Mouse (Mus musculus) heart, postnatal 10 days (tissue): ENCODE measurements around the gene Sfi1. TPM values are rescaled to one million over a fixed set of nuclear protein-coding genes. Genes with fewer than 3 reads are reported as not detected.
A peak's percentile ranks its signal among the peaks of the same experiment; 100 is the strongest.
"Not testable (repeated sequence)": the region's sequence is repeated elsewhere in the genome, so short reads cannot be mapped to it uniquely, and the experiment has no call there.

Experiments used
- DNase-seq, 2 experiments: peaks; one replicate each; pipeline ENCODE4 v3.0.0; 2021
- intact Hi-C: fragments of 180-260 bp; cut with DNase I; formaldehyde crosslinking; loops from one replicate; pipeline ENCODE4 v1.15.1; 2025
- total RNA-seq, 2 experiments: library from RNA; stranded (reverse); gene quantifications; 2 replicates each; pipeline ENCODE4 v1.2.3; 2021

Gene Sfi1
- total RNA-seq: 10 to 100 TPM; 27.5 to 28.7 TPM

GRCm38 (mm10) chr11:3193363-3193762 is at the start of gene Sfi1:
Sfi1 (minus strand) TSS chr11:3193463.
- intact Hi-C loops: no loop called here
- DNase-seq: no peak

GRCm38 (mm10) chr11:3242395-3242794 is 49.1 kb upstream of the Sfi1 start:
- no peak for DNase-seq
- intact Hi-C loops: no loop called here

- intact Hi-C loops: no loop called here
- no peak for DNase-seq
Observed at GRCm38 (mm10) chr11:3235277-3235676, 42.0 kb upstream of the Sfi1 start.

- no peak for DNase-seq
- intact Hi-C loops: no loop called here
Observed at GRCm38 (mm10) chr11:3233704-3234103, 40.4 kb upstream of the Sfi1 start.

GRCm38 (mm10) chr11:3232248-3232647 is 39.0 kb upstream of the Sfi1 start:
- intact Hi-C loops: no loop called here

GRCm38 (mm10) chr11:3227113-3227512 is 33.9 kb upstream of the Sfi1 start:
- intact Hi-C loops: no loop called here
- DNase-seq: no peak

More at GRCm38 (mm10) chr11:3232248-3232647, 39.0 kb upstream of the Sfi1 start:
- DNase-seq: no peak

GRCm38 (mm10) chr11:3223105-3223504 is 29.8 kb upstream of the Sfi1 start:
- intact Hi-C loops: loop anchor here (2.0 kb wide), 1 partner anchor 38 kb away; no protein-coding TSS in a partner anchor
- no peak for DNase-seq

DNA sequence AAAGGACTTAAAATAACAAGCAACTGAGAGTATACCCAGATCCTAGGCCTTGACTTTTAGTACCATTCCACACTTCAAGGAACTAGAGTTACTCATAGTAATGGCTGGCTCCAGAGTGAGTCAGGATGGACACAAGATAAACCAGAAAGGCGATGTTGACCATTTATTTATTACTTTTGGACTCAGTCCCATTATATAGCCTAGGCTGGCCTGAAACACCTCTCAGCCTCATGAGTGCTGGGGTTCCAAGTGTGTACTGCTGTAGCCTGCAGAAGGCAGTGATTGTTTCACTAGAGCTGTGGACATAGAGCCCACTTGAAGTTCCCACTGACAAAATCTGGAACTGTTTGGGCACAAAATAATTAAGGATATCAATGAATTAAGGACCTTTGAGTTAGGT is 19.3 kb upstream of the Sfi1 start:
- intact Hi-C loops: no loop called here
- no peak for DNase-seq

- no peak for DNase-seq
- intact Hi-C loops: no loop called here
Observed at GRCm38 (mm10) chr11:3206783-3207182, 13.5 kb upstream of the Sfi1 start.

- DNase-seq: no peak
- intact Hi-C loops: no loop called here
Observed at GRCm38 (mm10) chr11:3205207-3205606, 11.9 kb upstream of the Sfi1 start.

DNA sequence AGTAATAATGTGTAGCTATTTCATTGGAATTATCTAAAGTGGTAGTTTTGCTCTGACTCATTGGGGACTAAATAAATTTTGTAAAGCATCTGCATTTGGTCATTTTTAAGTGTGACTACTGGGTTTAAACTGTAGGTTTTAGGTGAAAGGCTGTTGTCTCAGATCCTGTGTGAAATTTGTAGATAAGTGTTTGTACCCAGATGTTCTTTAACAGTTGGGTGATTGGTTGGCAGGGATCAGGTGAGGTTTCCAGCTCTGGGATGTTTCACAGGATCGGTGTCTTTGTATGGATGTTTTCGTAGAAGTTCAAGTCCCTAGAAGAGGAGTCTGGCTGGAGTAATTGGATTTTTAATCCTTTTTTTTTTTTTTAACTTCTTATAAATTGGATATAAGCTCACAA is 10.5 kb upstream of the Sfi1 start:
- DNase-seq: no peak
- intact Hi-C loops: no loop called here

DNA sequence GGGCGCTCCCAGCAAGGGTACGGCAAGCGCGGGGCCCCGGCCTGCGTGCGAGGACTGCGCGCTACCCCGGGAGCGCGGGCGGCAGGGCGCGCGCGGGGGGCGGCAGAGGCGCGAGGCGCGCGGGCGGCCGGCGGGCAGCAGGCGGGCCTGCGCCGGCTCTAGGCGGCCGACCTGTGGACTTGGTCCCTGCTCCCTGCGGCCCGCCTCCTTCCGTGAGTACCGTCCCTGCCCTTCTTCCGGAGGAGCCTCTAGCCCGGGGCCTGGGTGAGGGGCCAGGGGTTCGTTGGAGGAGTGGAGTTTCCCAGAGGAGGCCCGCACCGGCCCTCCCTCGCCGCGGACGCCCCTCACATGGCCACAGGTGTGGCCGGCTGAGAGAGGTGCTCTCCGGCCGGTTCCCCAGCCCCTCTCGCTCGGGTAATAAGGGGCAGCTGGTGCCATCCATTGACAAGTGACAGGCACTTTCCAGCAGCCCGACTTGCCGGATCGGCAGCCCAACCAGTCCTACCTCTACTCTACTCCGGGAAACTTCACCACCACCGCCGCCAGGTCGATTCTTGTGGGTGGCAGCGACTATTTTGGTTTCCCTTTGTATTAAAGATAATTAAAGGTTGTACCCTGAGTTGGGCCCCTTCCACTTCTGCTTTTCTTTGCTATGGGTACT is 9.6 kb upstream of the Sfi1 start:
- intact Hi-C loops: no loop called here

DNA sequence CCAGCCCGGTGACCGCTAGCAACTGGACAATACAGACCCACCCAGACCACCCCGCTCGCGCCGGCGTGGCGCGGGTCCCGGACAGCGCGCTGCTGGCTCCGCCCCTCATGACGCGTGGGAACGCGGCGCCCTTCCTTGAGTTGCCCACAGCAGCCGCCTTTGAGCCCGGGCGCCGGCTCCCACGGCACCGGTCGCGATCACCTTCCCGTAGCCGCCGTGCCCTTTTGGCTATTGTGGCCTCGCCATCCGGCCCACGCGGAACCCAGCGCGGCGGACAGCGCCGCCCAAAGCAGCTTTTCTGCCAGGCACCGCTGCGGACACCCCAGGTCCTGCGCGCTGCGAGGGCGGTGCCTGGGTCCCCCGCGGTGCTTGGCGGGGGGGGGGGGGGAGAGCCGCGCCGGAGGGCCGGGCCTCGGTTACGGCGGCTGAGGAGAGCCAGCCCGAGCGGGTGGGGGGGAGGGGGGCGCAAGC is 9.0 kb upstream of the Sfi1 start, which contains the start of gene Eif4enif1:
Gene Eif4enif1, plus strand, starts transcription at position 162 of the 471 bp plus-strand sequence.
- intact Hi-C loops: no loop called here
- peak; percentile 95 to 96 for DNase-seq

More for the DNA sequence above, 9.6 kb upstream of the Sfi1 start:
- DNase-seq: peak; percentile 63 to 64

DNA sequence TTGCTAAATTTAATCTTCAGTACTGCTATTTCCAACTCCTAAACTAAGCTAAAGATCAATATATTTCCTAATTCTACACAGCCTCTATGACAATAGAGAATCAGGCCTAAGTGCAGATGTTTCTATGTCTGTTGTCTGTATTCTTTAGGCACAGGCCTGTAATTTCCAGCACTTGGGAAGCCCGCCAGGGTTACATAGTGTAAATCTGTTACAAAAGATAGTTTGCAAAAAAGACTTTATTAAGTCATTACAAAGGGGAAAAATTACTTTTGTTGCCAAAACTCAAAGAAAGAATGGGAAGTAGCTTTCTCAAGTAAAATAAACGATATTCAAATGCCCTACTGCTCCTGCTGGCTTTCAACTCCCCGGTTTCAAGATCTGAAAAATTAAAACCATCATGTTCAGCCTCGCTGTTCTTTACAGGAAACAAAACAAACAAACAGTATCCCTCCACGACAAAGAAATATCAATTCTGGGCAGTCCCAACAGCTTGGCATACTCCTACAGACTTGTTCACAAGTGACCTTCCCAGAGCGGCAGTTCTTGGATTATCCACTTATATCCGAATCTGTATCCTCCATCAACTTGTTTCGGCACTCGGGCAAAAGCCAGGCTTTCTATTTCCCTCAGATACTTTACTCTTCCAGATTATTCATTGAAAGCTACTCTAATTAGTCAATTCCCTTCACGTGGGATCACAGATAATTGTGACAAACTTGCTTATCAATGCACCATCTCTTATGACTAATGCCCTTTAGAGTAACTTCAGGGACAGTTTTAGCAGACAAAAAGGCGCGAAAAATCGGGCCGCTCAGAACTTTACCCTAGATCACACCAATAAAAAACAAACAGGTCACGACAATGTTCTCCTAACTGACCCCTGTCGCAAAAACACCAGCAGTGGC is 8.3 kb upstream of the Sfi1 start:
- DNase-seq: peak; percentile 25 to 38
- intact Hi-C loops: no loop called here

GRCm38 (mm10) chr11:3200636-3201035 is 7.4 kb upstream of the Sfi1 start:
- DNase-seq, intact Hi-C loops: not testable (repeated sequence)

DNA sequence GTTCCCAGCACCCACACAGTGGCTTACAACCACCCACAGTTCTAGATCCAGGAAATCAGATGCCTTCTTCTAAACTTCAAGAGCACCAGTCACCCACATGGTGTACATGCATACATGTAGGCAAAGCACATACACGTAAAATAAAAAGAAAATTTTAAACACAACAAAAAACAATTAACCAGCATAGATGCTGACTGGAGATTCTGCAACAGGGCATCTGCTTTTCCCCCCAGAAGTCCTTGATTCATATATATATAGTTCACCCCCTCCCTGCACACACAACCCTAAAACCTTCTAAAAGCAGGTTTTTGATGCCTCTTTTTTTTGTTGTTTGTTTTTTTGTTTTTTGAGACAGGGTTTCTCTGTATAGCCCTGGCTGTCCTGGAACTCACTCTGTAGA is 10.6 kb downstream of the Sfi1 start:
- intact Hi-C loops: not testable (repeated sequence)
- peak in 1 of 2 experiments; percentile 13 for DNase-seq

DNA sequence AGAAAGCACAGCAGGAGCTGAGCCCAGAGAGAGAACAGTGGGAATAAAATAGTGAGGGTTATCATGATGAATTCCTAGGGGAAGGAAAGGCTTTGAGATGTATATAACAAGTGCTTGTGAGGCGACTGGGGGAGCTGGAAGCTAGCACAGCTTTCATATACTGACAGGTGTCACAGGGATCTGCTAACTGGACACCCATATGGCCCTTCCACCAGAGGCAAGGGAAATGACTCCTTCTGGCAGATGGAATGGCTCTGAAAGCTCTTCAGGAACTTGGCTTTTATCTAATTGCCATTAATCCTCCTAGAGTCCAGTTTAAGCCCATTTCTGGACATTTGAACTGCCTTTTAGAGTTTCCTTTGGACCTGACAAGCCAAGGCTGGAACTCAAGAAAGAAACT is 11.3 kb downstream of the Sfi1 start:
- DNase-seq, intact Hi-C loops: not testable (repeated sequence)

GRCm38 (mm10) chr11:3181250-3181649 is 12.0 kb downstream of the Sfi1 start:
- peak; percentile 60 to 61 for DNase-seq
- intact Hi-C loops: not testable (repeated sequence)

- intact Hi-C loops, DNase-seq: not testable (repeated sequence)
Observed at GRCm38 (mm10) chr11:3180510-3181160, 12.6 kb downstream of the Sfi1 start.

- DNase-seq: peak in 1 of 2 experiments; percentile 36
- intact Hi-C loops: not testable (repeated sequence)
Observed at GRCm38 (mm10) chr11:3179726-3180092, 13.6 kb downstream of the Sfi1 start.
